Mouse (Mus musculus): ENCODE data around the gene Gpld1.

DNA sequence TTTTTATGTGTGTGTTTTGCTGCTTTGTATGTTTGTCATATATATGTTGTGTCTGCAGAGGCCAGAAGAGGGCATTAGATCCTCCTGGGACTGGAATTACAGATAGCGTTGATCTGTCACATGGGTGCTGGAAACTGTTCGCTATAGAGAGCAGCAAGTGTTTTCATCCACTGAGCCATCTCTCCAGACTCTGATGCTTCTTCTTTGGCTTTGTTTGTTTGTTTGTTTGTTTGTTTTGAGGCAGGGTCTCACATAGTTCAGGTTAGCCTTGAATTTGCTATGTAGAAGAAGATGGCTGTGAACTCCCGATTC is 84.1 kb downstream of the Gpld1 start:
- TF ChIP-seq POLR2A (IDR thresholded peaks at IDR 0.05; ENCODE audit: low read depth, low read length) (no peak), CTCF (IDR thresholded peaks at IDR 0.05; ENCODE audit: extremely low read depth, insufficient read depth, insufficient read length, insufficient replicate concordance) (no peak)
